Mouse (Mus musculus) CH12.LX (cell line): ENCODE measurements around the gene Ist1.

Experiments used
- TCF12 ChIP-seq: IDR thresholded peaks from 2 replicates; pipeline ENCODE4 v1.6.1; 2014; ENCODE audit warnings: low read depth, mild to moderate bottlenecking, inconsistent platforms, low read length, improper control_type of control experiment
- ZC3H11A ChIP-seq: IDR thresholded peaks from 2 replicates; pipeline ENCODE4 v1.6.1; 2012; ENCODE audit warnings: low read depth, mild to moderate bottlenecking, inconsistent platforms, low read length, improper control_type of control experiment

DNA sequence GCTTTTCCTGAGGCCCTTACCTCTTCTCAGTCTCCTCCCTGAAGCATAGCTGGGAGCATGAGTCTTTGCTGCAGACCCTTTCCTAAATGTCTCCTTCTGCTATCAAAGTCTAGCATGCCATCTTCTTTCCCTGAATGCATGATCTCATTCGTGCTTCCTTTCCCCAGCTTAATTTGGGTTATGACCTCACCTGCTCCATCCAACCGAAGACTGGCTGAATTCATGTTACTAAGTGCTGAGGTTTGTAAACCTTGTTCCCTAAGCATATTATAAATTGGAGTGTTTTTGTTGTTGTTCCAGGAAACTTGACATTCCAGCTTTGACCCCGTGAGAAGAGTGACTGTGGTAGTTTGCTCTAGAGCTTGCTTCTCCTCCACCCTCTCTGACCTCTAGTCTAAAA is 41.0 kb upstream of the Ist1 start:
- TF ChIP-seq TCF12, result no peak
- no peak for TF ChIP-seq ZC3H11A
